Mouse (Mus musculus): ENCODE measurements at regions not wholly inside any gene's neighbourhood (a gene's known extent, or its start where the extent isn't known, plus 50 kb on each side); places are given as distances from the start of the nearest gene placed in this dataset.

GRCm38 (mm10) chr1:95075151-95075550 is 238.3 kb upstream of the Fam174a start:
- Histone ChIP-seq H3K36me3 (no peaks in the 10 kb centered on the region), H3K4me3 (replicated peaks) (no peak overlapping the region), H3K27ac (no peak overlapping the region), H3K4me2 (replicated peaks) (no peak overlapping the region), H3K9me3 (peaks cover 2% of the 10 kb centered on the region; the same call in 1 of the 2 replicates), H3K9ac (replicated peaks) (no peak overlapping the region), H3K4me1 (replicated peaks) (no peaks in the 10 kb centered on the region), H3K27me3 (no peaks in the 10 kb centered on the region)
- 93% methylated on average over 1 of the region's 1 CpGs for WGBS
- no peak for ATAC-seq

GRCm38 (mm10) chr1:95109966-95110365 is 203.5 kb upstream of the Fam174a start:
- H3K9me3 ChIP-seq: no peaks in the 10 kb centered on the region
- no peak overlapping the region for H3K4me2 ChIP-seq (replicated peaks)
- no peak overlapping the region for H3K27ac ChIP-seq
- ATAC-seq: no peak
- H3K36me3 ChIP-seq: no peaks in the 10 kb centered on the region
- H3K9ac ChIP-seq (replicated peaks): no peak overlapping the region
- H3K4me3 ChIP-seq (replicated peaks): no peak overlapping the region
- H3K4me1 ChIP-seq (replicated peaks): no peaks in the 10 kb centered on the region
- H3K27me3 ChIP-seq: no peaks in the 10 kb centered on the region

GRCm38 (mm10) chr1:95113493-95113892 is 199.9 kb upstream of the Fam174a start:
- Histone ChIP-seq H3K36me3 (no peaks in the 10 kb centered on the region), H3K4me3 (replicated peaks) (no peak overlapping the region), H3K27me3 (no peaks in the 10 kb centered on the region), H3K9me3 (no peaks in the 10 kb centered on the region), H3K27ac (no peak overlapping the region), H3K4me1 (replicated peaks) (no peaks in the 10 kb centered on the region), H3K4me2 (replicated peaks) (no peak overlapping the region), H3K9ac (replicated peaks) (no peak overlapping the region)
- no peak for ATAC-seq
- WGBS: 88% methylated on average over 2 of the region's 2 CpGs

GRCm38 (mm10) chr1:95147531-95147930 is 165.9 kb upstream of the Fam174a start:
- WGBS: 95% methylated on average over 3 of the region's 3 CpGs
- H3K4me1 ChIP-seq (replicated peaks): no peaks in the 10 kb centered on the region

DNA sequence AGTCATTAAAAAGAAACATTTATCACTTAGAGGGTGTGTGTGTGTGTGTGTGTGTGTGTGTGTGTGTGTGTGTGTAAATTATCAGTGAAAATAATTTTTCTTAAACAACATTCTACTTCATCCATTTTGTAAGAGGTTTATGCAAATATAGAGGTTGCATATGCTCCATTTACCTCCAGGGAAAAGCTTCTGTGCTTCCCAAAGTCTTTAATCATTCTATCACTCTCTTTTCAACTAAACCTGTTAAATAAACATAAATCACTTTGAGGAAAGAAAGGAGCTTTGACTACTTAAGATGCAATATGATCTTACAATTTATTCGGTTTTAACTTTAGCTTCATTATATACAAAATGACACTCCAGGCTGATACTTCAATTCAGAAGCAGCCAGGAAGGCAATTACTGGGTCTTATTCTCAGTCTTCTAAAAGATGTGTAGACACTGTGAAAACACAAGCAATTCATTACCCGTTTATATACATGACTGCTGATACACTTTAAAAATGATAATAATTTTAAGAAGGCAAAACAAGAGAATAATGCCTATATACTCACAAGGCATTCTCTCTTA is 139.3 kb upstream of the Fam174a start:
- H3K27me3 ChIP-seq: no peaks in the 10 kb centered on the region
- 0 out of 2 replicates have a peak, but pooled peaks have one; percentile 43 for ATAC-seq

More at GRCm38 (mm10) chr1:95147531-95147930, 165.9 kb upstream of the Fam174a start:
- ATAC-seq: no peak
- Histone ChIP-seq H3K36me3 (no peaks in the 10 kb centered on the region), H3K9me3 (no peaks in the 10 kb centered on the region), H3K9ac (replicated peaks) (no peak overlapping the region), H3K27me3 (no peaks in the 10 kb centered on the region), H3K27ac (no peak overlapping the region), H3K4me2 (replicated peaks) (no peak overlapping the region), H3K4me3 (replicated peaks) (no peak overlapping the region)

GRCm38 (mm10) chr1:95218912-95219311 is 94.5 kb upstream of the Fam174a start:
- H3K4me1 ChIP-seq (replicated peaks): no peaks in the 10 kb centered on the region
- 92% methylated on average over 1 of the region's 1 CpGs for WGBS
- no peaks in the 10 kb centered on the region for H3K9me3 ChIP-seq
- H3K36me3 ChIP-seq: no peaks in the 10 kb centered on the region
- ATAC-seq: no peak
- no peak overlapping the region for H3K4me3 ChIP-seq (replicated peaks)
- no peak overlapping the region for H3K9ac ChIP-seq (replicated peaks)
- no peak overlapping the region for H3K4me2 ChIP-seq (replicated peaks)
- H3K27ac ChIP-seq: no peak overlapping the region
- no peaks in the 10 kb centered on the region for H3K27me3 ChIP-seq

More for the DNA sequence above, 139.3 kb upstream of the Fam174a start:
- WGBS: 61% methylated on average over 2 of the region's 2 CpGs
- Histone ChIP-seq H3K9ac (replicated peaks) (no peak overlapping the region), H3K4me3 (replicated peaks) (no peak overlapping the region), H3K9me3 (no peaks in the 10 kb centered on the region), H3K27ac (no peak overlapping the region), H3K36me3 (no peaks in the 10 kb centered on the region), H3K4me2 (replicated peaks) (no peak overlapping the region), H3K4me1 (replicated peaks) (no peaks in the 10 kb centered on the region)

- ATAC-seq: no peak
- Histone ChIP-seq H3K4me2 (replicated peaks) (no peak overlapping the region), H3K36me3 (no peaks in the 10 kb centered on the region), H3K9me3 (no peaks in the 10 kb centered on the region), H3K4me1 (replicated peaks) (no peaks in the 10 kb centered on the region), H3K4me3 (replicated peaks) (no peak overlapping the region), H3K27me3 (no peaks in the 10 kb centered on the region), H3K27ac (no peak overlapping the region), H3K9ac (replicated peaks) (no peak overlapping the region)
- 49% methylated on average over 1 of the region's 1 CpGs for WGBS
Observed at GRCm38 (mm10) chr1:95223289-95223688, 90.1 kb upstream of the Fam174a start.

DNA sequence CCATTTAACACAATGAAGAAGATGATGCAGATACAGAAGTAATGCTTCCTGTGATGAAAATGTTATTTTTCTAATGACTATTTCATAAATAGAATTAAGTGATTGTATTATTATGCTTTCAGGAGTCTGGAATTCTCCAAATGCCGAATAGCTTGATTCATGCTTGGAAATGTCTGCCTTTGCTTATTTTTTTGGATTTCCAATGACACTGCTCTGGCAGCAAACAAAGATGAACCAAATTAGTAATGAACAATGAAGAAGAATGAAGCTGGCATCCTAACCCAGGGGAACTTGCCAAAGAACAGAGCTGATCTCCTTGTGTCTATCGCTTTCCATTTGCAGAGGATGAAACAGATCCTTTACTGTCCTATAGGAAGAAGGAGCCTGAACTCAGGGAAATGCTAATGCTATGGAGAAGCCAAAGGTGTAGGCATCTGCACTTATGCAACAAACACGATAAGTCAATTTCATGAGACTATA is 71.7 kb upstream of the Fam174a start:
- H3K4me2 ChIP-seq (replicated peaks): no peak overlapping the region
- H3K36me3 ChIP-seq: no peaks in the 10 kb centered on the region
- H3K27ac ChIP-seq: no peak overlapping the region
- no peak overlapping the region for H3K9ac ChIP-seq (replicated peaks)
- no peaks in the 10 kb centered on the region for H3K4me1 ChIP-seq (replicated peaks)
- H3K9me3 ChIP-seq: no peaks in the 10 kb centered on the region
- H3K27me3 ChIP-seq: no peaks in the 10 kb centered on the region
- WGBS: 88% methylated on average over 3 of the region's 3 CpGs
- no peak for ATAC-seq
- H3K4me3 ChIP-seq (replicated peaks): no peak overlapping the region

Data from midbrain, embryonic 13.5 days (tissue).